Mouse (Mus musculus): ENCODE results near the gene Batf. TPM values are rescaled to one million over a fixed set of nuclear protein-coding genes. Genes with fewer than 3 reads are reported as not detected.

The Batf gene
- polyA plus RNA-seq, 1 experiment from 2014 or later: 8.3 TPM

GRCm38 (mm10) chr12:85705831-85706530 is 19.5 kb downstream of the Batf start:
- Histone ChIP-seq H3K4me3 (ENCODE audit: low read depth, low read length) (peak overlapping the region; percentile 39), H3K4me2 (ENCODE audit: low read depth, low read length) (peak overlapping the region; percentile 77), H3K36me3 (ENCODE audit: control insufficient read depth, insufficient read depth, low read length) (no peaks in the 10 kb centered on the region), H3K4me1 (ENCODE audit: control insufficient read depth, insufficient read depth, low read length) (peaks cover 20% of the 10 kb centered on the region), H3K27me3 (replicated peaks; ENCODE audit: control insufficient read depth, insufficient read depth, low read length) (no peaks in the 10 kb centered on the region), H3K9me3 (ENCODE audit: control insufficient read depth, low read length) (no peaks in the 10 kb centered on the region), H3K9ac (ENCODE audit: low read depth, low read length) (peak overlapping the region; percentile 71), H3K27ac (replicated peaks; ENCODE audit: low read depth, low read length) (peak overlapping the region; percentile 57; the same call in 1 of the 2 replicates)
- WGBS: 13% methylated on average over 17 of the region's 17 CpGs
- peak; percentile 28; the same call in 1 of the 2 replicates for ATAC-seq (ENCODE audit: low read depth)
- peak; percentile 55 for DNase-seq (ENCODE audit: low spot score)

GRCm38 (mm10) chr12:85706906-85707305 is 20.4 kb downstream of the Batf start:
- no peak for DNase-seq (ENCODE audit: low spot score)

GRCm38 (mm10) chr12:85707391-85707790 is 20.9 kb downstream of the Batf start:
- H3K4me3 ChIP-seq (ENCODE audit: low read depth, low read length): no peak overlapping the region
- H3K36me3 ChIP-seq (ENCODE audit: control insufficient read depth, insufficient read depth, low read length): no peaks in the 10 kb centered on the region
- peaks cover 20% of the 10 kb centered on the region for H3K4me1 ChIP-seq (ENCODE audit: control insufficient read depth, insufficient read depth, low read length)
- ATAC-seq (ENCODE audit: low read depth) (no peak), DNase-seq (ENCODE audit: low spot score) (no peak)
- H3K4me2 ChIP-seq (ENCODE audit: low read depth, low read length): no peak overlapping the region
- H3K27me3 ChIP-seq (replicated peaks; ENCODE audit: control insufficient read depth, insufficient read depth, low read length): no peaks in the 10 kb centered on the region
- H3K9ac ChIP-seq (ENCODE audit: low read depth, low read length): no peak overlapping the region
- no peak overlapping the region for H3K27ac ChIP-seq (replicated peaks; ENCODE audit: low read depth, low read length)
- H3K9me3 ChIP-seq (ENCODE audit: control insufficient read depth, low read length): no peaks in the 10 kb centered on the region
- 89% methylated on average over 11 of the region's 11 CpGs for WGBS

More at GRCm38 (mm10) chr12:85706906-85707305, 20.4 kb downstream of the Batf start:
- no peak overlapping the region for H3K4me2 ChIP-seq (ENCODE audit: low read depth, low read length)
- no peak for ATAC-seq (ENCODE audit: low read depth)
- no peaks in the 10 kb centered on the region for H3K27me3 ChIP-seq (replicated peaks; ENCODE audit: control insufficient read depth, insufficient read depth, low read length)
- no peak overlapping the region for H3K27ac ChIP-seq (replicated peaks; ENCODE audit: low read depth, low read length)
- H3K4me3 ChIP-seq (ENCODE audit: low read depth, low read length): no peak overlapping the region
- 74% methylated on average over 4 of the region's 4 CpGs for WGBS
- peaks cover 20% of the 10 kb centered on the region for H3K4me1 ChIP-seq (ENCODE audit: control insufficient read depth, insufficient read depth, low read length)
- no peaks in the 10 kb centered on the region for H3K36me3 ChIP-seq (ENCODE audit: control insufficient read depth, insufficient read depth, low read length)
- H3K9ac ChIP-seq (ENCODE audit: low read depth, low read length): no peak overlapping the region
- no peaks in the 10 kb centered on the region for H3K9me3 ChIP-seq (ENCODE audit: control insufficient read depth, low read length)

- Histone ChIP-seq H3K27me3 (replicated peaks; ENCODE audit: control insufficient read depth, insufficient read depth, low read length) (no peaks in the 10 kb centered on the region), H3K4me3 (ENCODE audit: low read depth, low read length) (no peak overlapping the region), H3K36me3 (ENCODE audit: control insufficient read depth, insufficient read depth, low read length) (no peaks in the 10 kb centered on the region), H3K4me2 (ENCODE audit: low read depth, low read length) (no peak overlapping the region), H3K9ac (ENCODE audit: low read depth, low read length) (no peak overlapping the region), H3K4me1 (ENCODE audit: control insufficient read depth, insufficient read depth, low read length) (peaks cover 20% of the 10 kb centered on the region), H3K9me3 (ENCODE audit: control insufficient read depth, low read length) (no peaks in the 10 kb centered on the region), H3K27ac (replicated peaks; ENCODE audit: low read depth, low read length) (no peak overlapping the region)
- WGBS: 91% methylated on average over 12 of the region's 12 CpGs
- ATAC-seq (ENCODE audit: low read depth): no peak
- no peak for DNase-seq (ENCODE audit: low spot score)
Observed at GRCm38 (mm10) chr12:85708556-85708955, 22.1 kb downstream of the Batf start.

GRCm38 (mm10) chr12:85710695-85711094 is 24.2 kb downstream of the Batf start:
- Histone ChIP-seq H3K4me2 (ENCODE audit: low read depth, low read length) (no peak overlapping the region), H3K27me3 (replicated peaks; ENCODE audit: control insufficient read depth, insufficient read depth, low read length) (no peaks in the 10 kb centered on the region), H3K9me3 (ENCODE audit: control insufficient read depth, low read length) (no peaks in the 10 kb centered on the region), H3K4me3 (ENCODE audit: low read depth, low read length) (no peak overlapping the region), H3K36me3 (ENCODE audit: control insufficient read depth, insufficient read depth, low read length) (no peaks in the 10 kb centered on the region), H3K9ac (ENCODE audit: low read depth, low read length) (no peak overlapping the region), H3K4me1 (ENCODE audit: control insufficient read depth, insufficient read depth, low read length) (peaks cover 8% of the 10 kb centered on the region; the same call in 1 of the 2 replicates), H3K27ac (replicated peaks; ENCODE audit: low read depth, low read length) (no peak overlapping the region)
- no peak for ATAC-seq (ENCODE audit: low read depth)
- 72% methylated on average over 7 of the region's 7 CpGs for WGBS
- DNase-seq (ENCODE audit: low spot score): no peak

- Histone ChIP-seq H3K27me3 (replicated peaks; ENCODE audit: control insufficient read depth, insufficient read depth, low read length) (no peaks in the 10 kb centered on the region), H3K9ac (ENCODE audit: low read depth, low read length) (no peak overlapping the region), H3K4me3 (ENCODE audit: low read depth, low read length) (no peak overlapping the region), H3K4me1 (ENCODE audit: control insufficient read depth, insufficient read depth, low read length) (no peaks in the 10 kb centered on the region), H3K9me3 (ENCODE audit: control insufficient read depth, low read length) (peaks cover 5% of the 10 kb centered on the region; the same call in 1 of the 2 replicates), H3K36me3 (ENCODE audit: control insufficient read depth, insufficient read depth, low read length) (no peaks in the 10 kb centered on the region), H3K4me2 (ENCODE audit: low read depth, low read length) (no peak overlapping the region), H3K27ac (replicated peaks; ENCODE audit: low read depth, low read length) (no peak overlapping the region)
- ATAC-seq (ENCODE audit: low read depth) (no peak), DNase-seq (ENCODE audit: low spot score) (no peak)
- WGBS: 76% methylated on average over 2 of the region's 2 CpGs
Observed at GRCm38 (mm10) chr12:85712587-85712986, 26.1 kb downstream of the Batf start.

- H3K36me3 ChIP-seq (ENCODE audit: control insufficient read depth, insufficient read depth, low read length): no peaks in the 10 kb centered on the region
- no peaks in the 10 kb centered on the region for H3K27me3 ChIP-seq (replicated peaks; ENCODE audit: control insufficient read depth, insufficient read depth, low read length)
- no peaks in the 10 kb centered on the region for H3K4me1 ChIP-seq (ENCODE audit: control insufficient read depth, insufficient read depth, low read length)
- no peak overlapping the region for H3K4me2 ChIP-seq (ENCODE audit: low read depth, low read length)
- 92% methylated on average over 5 of the region's 5 CpGs for WGBS
- peaks cover 5% of the 10 kb centered on the region; the same call in 1 of the 2 replicates for H3K9me3 ChIP-seq (ENCODE audit: control insufficient read depth, low read length)
- H3K27ac ChIP-seq (replicated peaks; ENCODE audit: low read depth, low read length): no peak overlapping the region
- no peak for DNase-seq (ENCODE audit: low spot score)
- H3K9ac ChIP-seq (ENCODE audit: low read depth, low read length): no peak overlapping the region
- ATAC-seq (ENCODE audit: low read depth): no peak
- H3K4me3 ChIP-seq (ENCODE audit: low read depth, low read length): no peak overlapping the region
Observed at GRCm38 (mm10) chr12:85714126-85714525, 27.7 kb downstream of the Batf start.

- ATAC-seq (ENCODE audit: low read depth): no peak
- no peak for DNase-seq (ENCODE audit: low spot score)
- no peaks in the 10 kb centered on the region for H3K4me1 ChIP-seq (ENCODE audit: control insufficient read depth, insufficient read depth, low read length)
- no peaks in the 10 kb centered on the region for H3K36me3 ChIP-seq (ENCODE audit: control insufficient read depth, insufficient read depth, low read length)
- H3K9me3 ChIP-seq (ENCODE audit: control insufficient read depth, low read length): no peaks in the 10 kb centered on the region
- no peak overlapping the region for H3K4me3 ChIP-seq (ENCODE audit: low read depth, low read length)
- no peak overlapping the region for H3K9ac ChIP-seq (ENCODE audit: low read depth, low read length)
- 84% methylated on average over 4 of the region's 4 CpGs for WGBS
- no peak overlapping the region for H3K4me2 ChIP-seq (ENCODE audit: low read depth, low read length)
- H3K27ac ChIP-seq (replicated peaks; ENCODE audit: low read depth, low read length): no peak overlapping the region
- 0 out of 2 replicates have a peak, but pooled peaks cover 3% of the 10 kb centered on the region for H3K27me3 ChIP-seq (replicated peaks; ENCODE audit: control insufficient read depth, insufficient read depth, low read length)
Observed at GRCm38 (mm10) chr12:85725306-85725705, 38.8 kb downstream of the Batf start.

All from embryonic facial prominence, embryonic 14.5 days (tissue).